Mouse (Mus musculus): Measurements from ENCODE around the gene Ddx25.

Gene Ddx25

DNA sequence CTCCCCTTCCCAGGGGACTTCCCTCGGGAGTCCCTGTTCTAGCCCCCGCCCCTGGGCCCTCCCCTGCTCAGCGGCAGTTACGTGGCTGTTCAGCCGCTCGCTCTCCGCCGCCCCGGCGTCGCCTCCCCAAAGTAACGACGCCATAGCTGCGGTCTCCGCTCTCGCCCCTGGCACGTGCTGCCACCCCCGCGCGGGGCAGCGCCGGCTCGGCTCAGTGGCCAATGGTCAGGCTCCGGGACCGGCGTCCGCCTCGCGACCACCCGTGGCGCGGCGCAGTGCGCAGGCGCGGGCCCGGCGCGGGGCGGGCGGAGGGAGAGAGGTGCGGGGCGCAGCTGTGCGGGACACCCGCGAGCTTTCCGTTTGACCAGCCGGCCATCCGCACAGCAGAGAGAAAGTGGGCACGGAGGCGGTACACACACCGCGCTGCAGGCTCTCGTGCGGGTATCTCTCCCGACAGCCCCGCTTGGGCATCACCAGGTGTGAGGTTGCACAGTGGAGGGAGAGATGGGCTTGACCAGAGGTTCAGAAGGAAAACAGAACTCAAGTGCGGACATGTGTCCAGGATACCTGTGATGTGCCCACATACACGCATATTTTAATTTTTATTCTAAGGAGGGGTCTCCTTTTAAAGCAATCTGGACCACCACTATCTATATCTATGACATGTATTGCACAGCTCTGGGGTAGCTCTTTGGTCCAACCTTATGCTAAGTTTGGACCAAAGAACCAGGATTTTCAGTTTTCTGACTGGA is at the start of gene Ddx25, which contains the start of gene Pus3:
Gene Ddx25, minus strand, starts transcription at position 272 of the 752 bp plus-strand sequence.
Gene Pus3, plus strand, starts transcription at position 339 of the 752 bp plus-strand sequence.
- DNase-seq, result peak; percentile 84 to 86

DNA sequence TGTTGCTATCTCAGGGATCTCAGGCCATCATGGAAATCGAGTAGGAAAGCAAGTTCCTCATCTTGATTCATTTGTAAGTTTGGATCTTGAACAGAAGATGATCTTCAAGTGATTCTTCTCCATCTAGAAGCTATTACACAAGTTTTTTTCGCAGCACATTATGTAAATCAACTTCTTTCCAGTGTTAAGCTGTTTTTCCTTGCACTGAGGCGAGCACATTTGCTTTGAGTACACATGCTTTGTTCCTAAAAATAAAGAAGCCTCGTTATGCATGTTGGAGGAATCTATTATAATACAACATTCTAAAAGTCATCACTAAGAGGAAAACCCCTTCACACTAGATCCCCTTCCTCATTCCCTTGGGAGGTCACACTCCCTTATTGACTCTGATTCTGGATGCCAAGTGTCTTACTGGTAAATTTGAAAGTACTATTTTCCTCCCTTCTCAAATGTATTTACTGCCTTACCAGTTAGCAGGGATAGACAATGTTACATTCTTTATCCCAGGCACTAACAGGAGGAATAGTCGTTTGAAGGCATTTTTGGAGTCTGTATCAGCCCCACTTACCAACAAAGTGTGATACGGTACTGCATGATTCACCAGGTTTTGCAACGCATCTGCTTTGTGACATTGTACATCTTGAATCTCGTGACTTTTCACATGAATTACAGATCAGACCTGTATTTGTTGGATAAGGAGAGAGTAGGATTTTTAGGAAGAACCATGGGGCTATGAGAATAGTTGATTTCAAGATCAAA is 49.5 kb upstream of the Ddx25 start:
- DNase-seq, result no peak

DNA sequence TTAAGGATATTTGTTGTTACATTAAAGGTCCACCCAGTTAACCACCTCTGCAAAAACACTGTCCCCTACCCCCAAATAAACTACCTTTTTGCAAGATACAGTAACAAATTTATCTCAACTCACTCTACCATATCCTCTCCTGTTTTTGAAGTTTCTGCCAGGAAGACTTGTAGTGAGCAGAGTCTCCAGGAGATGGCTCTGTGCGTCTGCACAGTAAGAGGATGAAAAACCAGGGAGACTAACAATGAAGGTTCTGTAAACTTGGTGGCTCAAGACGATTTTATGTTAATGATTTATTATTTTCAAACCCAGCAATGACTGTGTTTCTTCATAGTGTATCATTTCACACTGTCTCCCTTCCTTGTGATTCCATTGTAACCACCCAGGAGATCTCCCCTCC is 34.6 kb upstream of the Ddx25 start:
- no peak for DNase-seq

DNA sequence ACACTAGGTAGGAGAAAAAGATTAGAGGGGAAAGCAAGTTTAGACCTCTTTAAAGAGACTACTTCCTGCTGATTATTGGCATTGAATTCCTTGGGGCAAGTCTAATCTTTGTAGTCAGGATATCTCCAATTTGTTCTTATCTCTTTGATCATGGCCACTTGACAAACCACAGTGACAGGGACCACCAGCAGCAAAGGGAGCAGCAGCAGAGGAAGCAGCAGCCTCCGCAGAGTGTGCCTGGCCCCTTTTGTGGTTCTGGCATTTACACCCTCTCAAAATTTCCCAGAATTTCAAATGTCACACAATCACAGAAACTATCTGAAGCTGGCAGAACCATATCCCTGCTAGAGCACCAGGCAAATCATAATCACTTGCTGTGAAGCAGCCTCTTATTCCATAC is 29.3 kb upstream of the Ddx25 start:
- no peak for DNase-seq

DNA sequence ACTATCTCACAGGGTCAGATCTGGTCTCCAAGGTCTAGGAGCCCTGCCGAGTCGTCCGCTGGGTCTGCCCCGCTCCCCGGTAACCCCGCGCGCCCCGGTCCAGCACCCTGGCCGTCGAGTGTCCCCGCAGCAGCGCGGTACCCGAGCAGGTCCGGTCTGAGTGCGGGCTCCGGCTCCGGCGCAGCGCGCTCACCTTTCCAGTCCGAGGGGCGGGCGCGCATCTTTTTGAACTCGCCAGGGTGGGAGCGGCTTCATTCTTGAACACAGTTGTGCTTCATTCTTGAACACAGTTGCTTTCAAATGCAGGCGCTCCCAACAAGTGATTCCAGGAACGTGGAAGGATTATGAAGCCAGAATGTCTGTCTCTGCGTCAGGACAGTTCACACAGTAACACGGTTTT is 16.1 kb upstream of the Ddx25 start:
- no peak for DNase-seq

DNA sequence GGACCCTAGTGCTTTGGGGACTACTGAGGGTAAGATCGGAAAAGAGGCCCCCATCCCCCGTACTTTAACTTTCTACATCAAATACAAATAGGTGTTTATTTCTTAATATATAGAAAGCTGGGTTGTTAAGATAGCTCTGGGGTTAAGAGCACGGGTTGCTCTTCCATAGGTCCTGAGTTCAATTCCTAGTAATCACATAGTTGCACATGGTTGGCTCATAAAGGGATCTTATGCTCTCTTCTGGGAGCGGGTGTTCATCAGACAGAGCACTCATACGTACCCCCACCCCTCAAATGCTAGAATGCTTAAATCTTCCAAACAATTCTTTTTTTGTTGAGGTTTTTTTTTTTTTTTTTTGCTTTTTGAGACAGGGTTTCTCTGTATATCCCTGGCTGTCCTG is 12.3 kb upstream of the Ddx25 start:
- DNase-seq, result no peak

DNA sequence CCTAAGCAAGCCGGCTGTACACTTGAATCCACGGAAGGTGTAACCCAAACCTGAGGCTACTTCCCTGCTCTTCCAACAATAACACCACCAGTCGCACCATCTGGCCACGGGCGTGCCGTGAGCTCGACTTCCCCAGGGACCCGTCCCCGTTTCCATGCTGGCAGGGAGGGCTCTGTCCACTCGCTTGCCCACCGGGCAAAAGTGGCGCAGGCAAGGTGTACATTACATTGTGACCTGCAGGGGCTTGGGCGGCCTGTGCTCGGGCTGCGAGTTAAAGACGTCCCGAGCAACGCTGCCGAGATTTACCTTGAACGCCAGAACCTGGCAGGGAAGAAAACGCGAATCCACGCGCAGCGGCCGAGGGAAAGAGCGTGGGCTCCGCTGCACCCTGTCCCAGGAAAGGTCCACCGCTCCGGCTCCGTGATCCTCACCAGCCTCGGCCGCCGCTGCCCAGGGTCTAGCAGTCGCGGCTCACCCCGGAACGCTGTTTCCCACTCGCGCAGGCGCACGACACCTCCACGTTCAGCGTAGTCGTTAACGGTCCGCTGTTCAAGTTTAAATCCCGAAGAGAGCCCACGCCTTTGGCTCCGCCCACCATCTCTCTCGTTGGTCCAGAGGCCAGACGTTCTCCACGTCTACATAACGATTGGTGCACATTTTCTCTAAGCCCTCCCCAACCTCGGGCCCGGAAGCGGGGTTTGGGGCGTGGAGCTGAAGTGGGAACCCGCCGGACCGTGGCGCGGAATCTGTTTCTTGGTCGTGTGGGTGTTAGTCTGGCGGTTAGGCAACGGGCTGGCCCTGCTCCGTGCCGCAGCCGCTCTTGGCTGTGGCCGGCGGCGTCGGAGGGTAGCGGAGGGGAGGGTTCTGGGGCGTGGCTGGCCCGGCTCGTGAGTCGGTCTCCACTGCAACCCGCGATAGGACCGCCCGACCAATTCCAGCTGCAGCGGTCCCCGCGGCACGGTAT is 11.5 kb upstream of the Ddx25 start, which contains the start of the genes Pate2 and Hyls1:
Gene Pate2, plus strand, starts transcription at position 714 of the 964 bp plus-strand sequence.
Gene Hyls1, minus strand, starts transcription at position 828 of the 964 bp plus-strand sequence.
- DNase-seq, result peak; percentile 92 to 93

DNA sequence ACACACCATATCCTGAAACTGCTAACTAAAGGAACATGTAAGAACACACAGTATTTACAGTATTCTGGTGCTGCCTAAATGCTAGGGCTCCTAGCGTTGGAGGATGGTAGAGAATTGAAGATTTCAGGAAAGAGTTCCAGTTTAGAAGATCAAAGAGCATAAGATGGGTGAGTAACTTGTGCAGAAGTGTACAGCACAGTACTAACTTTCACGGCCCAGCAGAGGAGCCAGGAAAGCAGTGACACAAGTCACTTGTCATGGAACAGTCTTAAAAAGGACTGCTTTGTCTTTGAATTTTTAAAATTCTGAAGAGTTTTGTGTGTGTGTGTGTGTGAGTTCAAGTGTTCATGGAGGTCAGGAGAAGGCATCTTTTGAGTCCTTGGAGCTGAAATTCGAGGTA is 9.7 kb upstream of the Ddx25 start:
- DNase-seq, result no peak

DNA sequence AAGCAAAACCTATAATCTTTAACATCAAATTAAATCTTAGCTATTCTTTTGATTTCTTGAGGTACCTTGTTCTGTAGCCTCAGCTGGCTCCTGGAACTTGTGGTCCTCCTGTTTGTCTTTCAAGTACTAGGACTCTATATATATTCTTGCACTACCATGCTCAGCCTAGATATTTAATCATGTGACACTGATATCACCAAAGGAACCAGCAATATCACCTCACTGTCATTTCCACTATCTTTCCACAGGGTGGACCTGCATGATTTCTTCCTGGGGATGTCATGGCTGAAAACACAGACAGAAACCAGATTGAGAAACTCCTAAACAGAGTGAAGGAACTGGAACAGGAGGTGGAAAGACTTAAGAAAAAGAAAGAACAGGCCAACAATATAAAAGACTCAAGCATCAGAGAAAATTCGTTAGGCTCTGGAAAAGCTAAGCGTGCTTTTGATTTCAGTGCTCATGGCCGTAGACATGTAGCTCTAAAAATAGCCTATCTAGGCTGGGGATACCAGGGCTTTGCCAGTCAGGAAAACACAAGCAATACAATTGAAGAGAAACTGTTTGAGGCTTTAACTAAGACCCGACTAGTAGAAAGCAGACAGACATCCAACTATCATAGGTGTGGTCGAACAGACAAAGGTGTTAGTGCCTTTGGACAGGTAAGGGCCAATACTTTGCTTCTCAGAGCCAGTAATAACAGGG is 6.4 kb upstream of the Ddx25 start:
- no peak for DNase-seq

DNA sequence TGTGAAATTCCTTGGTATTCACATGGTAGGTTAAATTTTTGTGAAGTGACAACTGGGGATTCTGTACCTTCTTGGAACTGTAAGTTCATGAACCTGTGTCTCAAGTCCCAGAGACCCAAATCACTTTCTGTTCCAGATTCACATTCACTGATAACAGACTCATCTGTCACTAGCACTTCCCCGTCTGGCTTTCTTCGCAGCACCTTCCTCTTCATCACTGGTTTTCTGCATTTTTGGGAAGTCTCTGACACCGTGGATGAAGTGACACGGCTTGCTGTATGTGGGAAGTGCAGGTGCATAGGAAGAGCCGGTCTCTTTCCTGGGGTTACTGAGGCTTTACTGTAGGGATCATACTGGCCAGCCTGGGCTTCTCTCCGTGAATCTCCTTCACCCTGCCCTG is 3.3 kb upstream of the Ddx25 start:
- no peak for DNase-seq

DNA sequence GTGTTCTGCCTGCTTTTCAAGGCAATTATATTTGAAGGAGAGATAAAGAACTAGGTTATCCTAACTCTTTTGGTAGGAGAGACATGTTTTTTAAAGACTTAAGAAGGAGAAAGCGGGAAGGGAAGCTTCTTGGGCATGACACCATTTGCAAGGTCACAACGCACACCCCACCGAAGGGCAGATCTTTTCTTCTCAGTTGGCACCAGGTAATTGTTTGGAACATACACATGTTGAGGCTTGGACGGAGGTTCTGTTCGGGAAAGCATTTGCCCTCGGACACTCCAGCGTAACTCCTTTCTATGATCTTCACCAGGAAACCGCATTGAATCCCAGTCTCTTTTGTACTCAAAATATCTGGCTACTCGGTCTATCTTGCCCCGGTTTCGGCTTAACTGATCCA is 2.7 kb upstream of the Ddx25 start:
- no peak for DNase-seq

DNA sequence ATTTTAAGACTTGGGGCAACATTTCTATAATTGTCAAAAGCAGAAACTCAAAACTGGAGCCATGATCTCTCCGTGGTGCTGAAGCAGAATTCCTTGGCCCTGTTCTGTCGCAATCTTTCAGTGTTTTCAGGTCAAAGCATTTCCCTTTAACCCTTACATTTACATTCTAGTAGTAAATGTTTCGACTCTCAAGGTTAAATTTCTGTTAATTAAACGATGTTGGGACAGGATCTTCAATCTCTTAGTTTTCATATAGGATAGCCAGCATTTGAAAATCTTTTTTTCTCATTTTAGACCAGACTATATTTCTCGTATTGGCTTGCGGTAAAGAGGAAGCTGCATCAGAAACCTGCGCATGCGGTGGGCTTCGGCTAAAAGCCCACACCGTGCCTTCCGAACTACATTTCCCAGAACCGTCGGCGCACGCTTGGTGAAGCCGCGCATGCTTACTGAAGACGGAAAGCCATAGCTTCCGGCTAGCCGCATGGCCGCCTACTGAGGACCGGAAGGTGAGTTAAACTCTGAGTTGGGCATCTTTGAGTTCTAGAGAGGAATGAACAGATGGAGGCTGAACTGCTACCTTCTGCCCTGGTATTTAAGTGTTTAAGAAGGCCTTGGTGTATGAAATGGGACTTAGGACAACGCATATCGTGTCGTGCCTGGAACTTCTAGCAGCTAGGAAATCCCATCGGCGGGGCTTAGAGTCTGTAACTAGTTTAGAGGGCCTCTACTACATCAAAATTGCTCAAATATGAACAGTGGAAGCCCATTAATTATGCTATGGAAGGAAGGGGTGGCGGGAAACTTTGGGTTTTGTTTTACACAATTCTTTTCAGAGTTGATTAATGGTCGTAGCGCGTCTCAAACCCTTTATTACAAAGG is 922 bp upstream of the Ddx25 start:
- peak; percentile 79 to 83 for DNase-seq

DNA sequence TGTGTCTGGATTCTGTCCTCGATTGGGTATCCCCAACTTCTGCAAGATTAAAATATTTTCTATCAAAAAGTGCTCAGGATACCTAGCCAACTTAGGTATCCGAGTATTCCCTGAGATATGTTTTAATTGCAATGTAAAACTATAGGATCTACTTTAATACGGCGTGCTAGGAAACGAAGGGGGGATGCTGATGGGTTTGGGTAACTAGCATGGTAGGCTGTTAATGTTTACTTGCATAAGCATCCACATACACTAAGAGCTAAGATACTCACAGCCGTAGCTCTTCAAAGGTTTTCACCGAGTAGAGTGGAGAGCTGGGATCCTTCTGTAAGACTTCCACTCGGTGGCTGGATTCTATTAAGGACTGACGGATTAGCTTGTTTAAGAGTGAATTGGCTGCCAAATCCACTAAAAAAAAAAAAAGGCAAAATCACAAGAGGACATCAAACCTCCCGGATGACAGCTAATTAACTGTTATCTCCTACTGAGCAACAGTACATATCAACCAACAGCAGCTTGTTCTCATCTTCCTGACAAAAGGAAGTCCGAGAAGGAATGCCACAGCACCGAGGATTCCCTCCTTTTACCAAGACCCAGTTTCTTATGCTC is 1.7 kb downstream of the Ddx25 start:
- DNase-seq, result no peak

DNA sequence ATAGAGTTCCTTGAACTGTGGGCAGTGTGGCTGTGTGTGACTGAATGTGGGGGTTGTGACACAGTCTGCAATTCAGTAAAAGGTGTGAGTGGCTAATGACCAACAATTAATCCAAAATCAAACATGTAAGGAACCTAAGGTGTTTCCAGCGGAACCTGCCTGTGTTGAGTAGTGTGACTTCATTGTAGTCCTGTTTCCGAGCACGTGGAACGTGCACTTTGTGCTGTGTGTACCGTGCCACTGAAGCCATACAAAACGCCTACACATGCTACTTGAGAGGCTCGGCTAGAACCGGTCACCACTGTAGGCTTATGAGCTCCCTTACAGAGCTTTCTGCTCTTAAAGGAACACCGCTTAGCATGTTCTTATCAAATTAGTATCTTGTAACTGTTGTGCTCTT is 9.9 kb downstream of the Ddx25 start:
- DNase-seq, result no peak

DNA sequence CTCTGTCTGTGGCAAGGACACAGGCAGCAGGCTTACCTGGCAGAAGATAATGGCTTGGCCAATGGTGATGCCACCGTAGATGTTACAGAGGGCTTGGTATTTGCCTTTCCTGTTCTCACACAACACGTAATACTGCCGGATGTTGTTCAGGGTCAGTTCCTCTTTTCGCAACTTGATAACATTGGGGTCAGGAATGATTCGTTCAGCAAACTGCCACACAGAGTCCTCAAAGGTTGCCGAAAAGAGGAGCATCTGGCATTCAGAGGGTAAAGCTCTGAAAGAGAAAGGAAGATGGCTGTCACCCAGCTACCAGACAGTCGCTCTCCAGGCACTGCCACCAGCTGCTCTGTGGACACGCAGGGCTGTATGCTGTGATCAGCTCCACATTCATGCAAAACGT is 11.6 kb downstream of the Ddx25 start:
- no peak for DNase-seq

DNA sequence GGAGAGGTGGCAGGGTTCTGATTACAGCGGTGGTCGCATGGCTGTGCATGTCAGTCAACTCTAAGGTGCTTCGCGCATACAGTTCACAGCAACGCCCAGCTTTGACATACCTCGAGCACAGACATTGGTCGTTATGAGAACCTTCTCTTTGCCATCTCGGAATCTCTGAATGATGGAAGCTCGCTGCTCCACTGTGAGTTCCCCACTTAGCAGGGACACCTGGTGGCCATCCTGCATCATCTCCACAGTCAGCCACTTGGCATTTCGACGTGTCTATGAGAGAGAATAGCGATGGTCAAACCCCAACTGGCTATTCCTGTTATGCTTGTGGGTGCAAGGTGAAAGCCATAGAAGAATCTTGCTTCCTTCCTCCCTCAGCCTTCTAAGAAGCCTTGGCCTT is 12.6 kb downstream of the Ddx25 start:
- DNase-seq, result no peak

DNA sequence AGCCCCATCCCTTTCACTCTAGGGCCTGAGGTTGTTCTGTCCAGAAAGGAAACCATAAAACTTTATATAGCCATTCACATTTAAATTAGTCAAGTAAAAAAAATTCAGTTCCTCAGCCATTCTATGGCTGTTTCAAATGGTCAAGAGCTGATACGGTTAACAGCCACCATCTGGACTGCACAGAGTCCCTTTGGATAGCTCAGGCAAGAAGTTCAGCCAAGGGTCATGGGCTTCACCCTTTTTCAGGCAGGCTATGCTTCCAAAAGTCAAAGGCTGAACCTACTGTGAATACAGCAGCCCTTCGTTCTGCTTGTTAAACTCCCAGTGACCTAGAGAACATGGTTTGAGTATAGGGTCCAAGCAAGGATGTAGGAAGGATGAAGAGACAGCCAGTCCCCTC is 13.7 kb downstream of the Ddx25 start:
- no peak for DNase-seq

DNA sequence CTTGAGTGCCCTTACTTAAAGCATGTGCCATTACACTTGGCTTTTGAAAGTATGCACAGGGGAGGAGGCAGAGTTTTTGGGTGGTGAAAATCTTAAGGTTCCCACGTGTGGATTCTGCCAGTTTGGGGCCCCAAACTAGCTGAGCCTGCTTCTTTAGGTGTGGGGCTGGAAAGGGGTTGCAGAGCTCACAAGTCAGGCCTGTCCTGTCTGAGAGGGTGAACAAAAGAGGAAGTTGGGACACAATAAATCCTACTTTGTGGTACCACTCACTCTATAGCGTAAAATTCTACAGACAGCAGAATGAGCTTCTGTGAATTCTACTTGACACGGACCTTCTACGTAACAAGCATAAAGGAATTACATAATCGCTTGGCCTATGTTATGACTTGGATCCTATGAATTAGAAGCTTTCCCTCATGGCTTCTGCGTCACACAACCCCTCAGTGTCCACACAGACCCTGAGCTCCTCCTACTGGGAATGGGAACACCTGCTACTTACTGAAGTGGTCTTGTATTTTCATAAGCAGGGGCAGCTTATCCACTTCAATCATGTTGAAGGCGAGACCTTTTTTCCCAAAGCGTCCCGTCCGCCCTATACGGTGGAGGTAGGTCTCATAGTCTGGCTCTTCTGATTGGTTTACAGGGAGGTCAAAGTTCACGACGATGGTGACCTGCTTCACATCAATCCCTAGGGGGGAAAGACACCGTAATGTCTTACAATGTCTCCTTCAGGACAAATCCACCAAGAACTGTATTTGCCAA is 15.0 kb downstream of the Ddx25 start:
- no peak for DNase-seq

DNA sequence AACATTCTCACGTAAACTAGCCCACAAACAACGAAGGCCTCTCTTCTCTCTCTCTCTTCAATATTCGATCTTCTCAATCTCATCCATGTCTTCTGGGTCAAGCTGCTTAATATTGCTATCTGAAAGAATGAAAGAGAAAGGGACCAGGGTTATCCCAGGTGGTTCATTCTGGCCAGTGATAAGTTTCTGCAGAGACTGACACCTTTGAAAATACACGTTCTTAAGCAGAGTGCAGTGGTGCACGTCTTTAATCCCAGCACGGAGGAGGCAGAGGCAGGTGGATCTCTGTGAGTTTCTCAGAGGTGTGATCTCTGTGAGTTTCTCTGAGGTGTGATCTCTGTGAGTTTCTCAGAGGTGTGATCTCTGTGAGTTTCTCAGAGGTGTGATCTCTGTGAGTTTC is 16.4 kb downstream of the Ddx25 start:
- no peak for DNase-seq

DNA sequence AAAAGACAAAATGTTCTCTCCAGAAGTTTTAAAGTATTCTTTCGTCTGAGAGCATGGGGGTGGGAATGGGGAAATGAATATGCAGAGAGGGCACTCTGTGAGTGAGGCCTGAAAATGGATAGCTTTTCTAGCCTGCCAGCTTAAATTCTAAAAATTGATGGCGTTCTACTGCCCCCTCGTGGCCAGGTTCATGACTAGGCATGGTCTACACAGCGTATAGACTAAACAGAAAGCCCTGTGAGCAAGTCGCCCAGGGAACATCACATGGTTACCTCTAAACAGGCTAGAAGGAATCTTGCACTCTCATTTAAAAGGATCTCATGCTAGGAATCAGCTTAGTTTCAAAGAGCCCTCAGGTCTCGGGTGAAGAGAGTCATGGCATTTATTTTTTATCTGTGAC is 16.8 kb downstream of the Ddx25 start:
- DNase-seq, result peak; percentile 80 to 86

Data from cerebellum, postnatal 36 days (tissue).